Mouse (Mus musculus): ENCODE results near the gene Necab3.
A peak's percentile ranks its signal among the peaks of the same experiment; 100 is the strongest.

The Necab3 gene

GRCm38 (mm10) chr2:154558264-154559039 lies at the start of gene Necab3:
TSS of gene Necab3 (minus strand) at chr2:154558890.
- DNase-seq (ENCODE audit: low read depth, low spot score), result no peak

GRCm38 (mm10) chr2:154606965-154607364 lies 48.3 kb upstream of the Necab3 start:
- no peak for DNase-seq (ENCODE audit: low read depth, low spot score)

- no peak for DNase-seq (ENCODE audit: low read depth, low spot score)
Observed at GRCm38 (mm10) chr2:154604156-154604555, 45.5 kb upstream of the Necab3 start.

GRCm38 (mm10) chr2:154603638-154604153 lies 45.0 kb upstream of the Necab3 start, which contains the start of gene Pxmp4:
TSS of gene Pxmp4 (minus strand) at chr2:154603708.
- DNase-seq (ENCODE audit: low read depth, low spot score), result peak; percentile 95

GRCm38 (mm10) chr2:154603007-154603637 lies 44.4 kb upstream of the Necab3 start:
- no peak for DNase-seq (ENCODE audit: low read depth, low spot score)

- DNase-seq (ENCODE audit: low read depth, low spot score), result no peak
Observed at GRCm38 (mm10) chr2:154601324-154601723, 42.6 kb upstream of the Necab3 start.

- DNase-seq (ENCODE audit: low read depth, low spot score), result no peak
Observed at GRCm38 (mm10) chr2:154600586-154600985, 41.9 kb upstream of the Necab3 start.

- no peak for DNase-seq (ENCODE audit: low read depth, low spot score)
Observed at GRCm38 (mm10) chr2:154597399-154597798, 38.7 kb upstream of the Necab3 start.

GRCm38 (mm10) chr2:154595775-154596174 lies 37.1 kb upstream of the Necab3 start:
- DNase-seq (ENCODE audit: low read depth, low spot score), result no peak

GRCm38 (mm10) chr2:154593025-154593424 lies 34.3 kb upstream of the Necab3 start:
- no peak for DNase-seq (ENCODE audit: low read depth, low spot score)

GRCm38 (mm10) chr2:154591239-154591638 lies 32.5 kb upstream of the Necab3 start:
- DNase-seq (ENCODE audit: low read depth, low spot score), result no peak

GRCm38 (mm10) chr2:154589051-154589450 lies 30.4 kb upstream of the Necab3 start:
- no peak for DNase-seq (ENCODE audit: low read depth, low spot score)

- no peak for DNase-seq (ENCODE audit: low read depth, low spot score)
Observed at GRCm38 (mm10) chr2:154586405-154586804, 27.7 kb upstream of the Necab3 start.

- no peak for DNase-seq (ENCODE audit: low read depth, low spot score)
Observed at GRCm38 (mm10) chr2:154584931-154585601, 26.4 kb upstream of the Necab3 start.

- DNase-seq (ENCODE audit: low read depth, low spot score), result no peak
Observed at GRCm38 (mm10) chr2:154583906-154584872, 25.5 kb upstream of the Necab3 start.

- DNase-seq (ENCODE audit: low read depth, low spot score), result no peak
Observed at GRCm38 (mm10) chr2:154581421-154581820, 22.7 kb upstream of the Necab3 start.

- DNase-seq (ENCODE audit: low read depth, low spot score), result no peak
Observed at GRCm38 (mm10) chr2:154580586-154580985, 21.9 kb upstream of the Necab3 start.

GRCm38 (mm10) chr2:154577744-154578067 lies 19.0 kb upstream of the Necab3 start:
- DNase-seq (ENCODE audit: low read depth, low spot score), result no peak

GRCm38 (mm10) chr2:154576876-154577743 lies 18.4 kb upstream of the Necab3 start:
- no peak for DNase-seq (ENCODE audit: low read depth, low spot score)

- no peak for DNase-seq (ENCODE audit: low read depth, low spot score)
Observed at GRCm38 (mm10) chr2:154574271-154574670, 15.6 kb upstream of the Necab3 start.

Measured in embryo, embryonic 11.5 days (tissue).